Mouse (Mus musculus) right cerebral cortex, postnatal 14 days (tissue): ENCODE measurements around the gene Ap5s1.

Source experiments
- DNase-seq: peaks from one replicate; pipeline ENCODE4 v3.0.0; 2022

The Ap5s1 gene

DNA sequence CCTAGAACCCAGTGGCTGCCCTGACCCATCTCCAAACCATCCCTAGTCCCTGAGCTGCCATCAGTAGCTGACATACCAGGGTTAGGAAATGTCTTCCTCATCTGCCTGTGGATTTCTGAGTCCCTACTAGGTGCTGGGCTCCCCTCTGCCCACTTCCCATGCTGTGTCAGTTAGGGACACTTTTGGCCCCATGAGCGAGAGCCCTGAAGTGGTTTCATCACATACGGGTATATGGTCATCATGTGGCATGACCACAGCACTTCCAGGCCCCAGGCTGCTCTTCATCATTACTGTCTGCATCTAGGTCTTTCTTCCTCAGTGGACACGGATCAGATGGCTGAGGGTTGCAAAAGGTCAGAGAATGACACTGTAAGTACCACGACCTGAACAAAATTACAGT lies at the start of gene Ap5s1:
Gene Ap5s1 (plus strand): TSS at position 301 of the 400 bp plus-strand sequence.
- DNase-seq: no peak

DNA sequence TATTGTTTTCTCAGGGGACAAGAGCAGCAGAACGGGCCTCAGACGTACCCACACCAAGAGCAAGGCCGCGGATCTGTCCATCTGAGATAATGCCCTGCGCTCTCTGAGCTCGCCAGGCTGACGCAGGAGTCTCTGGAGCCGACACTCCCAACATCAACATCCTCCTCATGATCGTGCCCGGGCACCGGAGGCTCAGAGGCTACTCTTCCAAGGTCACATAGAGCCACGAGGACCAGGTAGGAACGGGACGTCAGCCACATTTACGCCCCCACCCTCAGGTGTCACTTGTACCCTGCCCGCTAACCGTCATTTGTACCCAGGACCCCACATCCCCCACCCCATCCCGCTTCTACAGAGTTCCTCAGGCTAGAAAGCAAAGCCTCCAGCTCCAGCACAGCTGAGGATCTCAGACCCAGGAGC lies 47.4 kb upstream of the Ap5s1 start:
- DNase-seq: no peak

DNA sequence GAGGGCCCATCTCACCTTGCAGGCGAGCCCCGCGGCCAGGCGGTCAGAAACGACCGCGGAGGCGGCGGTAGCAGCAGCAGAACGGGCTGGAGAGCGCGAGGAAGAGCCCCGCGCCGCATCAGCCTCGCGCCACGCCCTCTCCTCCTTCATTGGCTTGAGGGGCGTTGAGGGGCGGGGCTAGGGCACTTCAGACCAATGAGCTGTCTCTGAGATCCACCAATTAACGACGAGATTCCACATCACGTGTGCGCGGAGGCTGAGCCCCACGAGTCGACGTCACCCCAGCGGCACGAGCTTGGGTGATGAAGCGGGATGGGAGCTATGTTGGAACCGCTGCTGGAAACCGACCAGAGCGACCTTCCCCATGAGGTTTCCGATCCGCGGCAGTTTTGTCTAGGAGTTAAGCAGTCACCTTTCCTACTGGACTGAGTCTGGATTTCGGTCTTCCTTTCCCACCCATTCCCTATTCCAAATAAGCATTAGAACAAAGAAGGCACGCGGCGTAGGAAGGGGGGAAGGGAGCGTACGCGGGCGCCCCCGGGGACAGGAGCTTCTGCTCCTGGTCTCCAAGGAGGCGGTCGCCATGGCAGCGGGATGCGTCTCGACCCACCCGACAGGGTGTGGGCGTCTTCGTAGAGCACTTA lies 46.8 kb upstream of the Ap5s1 start, which contains the start of gene 1700037H04Rik:
Gene 1700037H04Rik (minus strand): TSS at position 144 of the 644 bp plus-strand sequence.
- DNase-seq: peak; percentile 97

DNA sequence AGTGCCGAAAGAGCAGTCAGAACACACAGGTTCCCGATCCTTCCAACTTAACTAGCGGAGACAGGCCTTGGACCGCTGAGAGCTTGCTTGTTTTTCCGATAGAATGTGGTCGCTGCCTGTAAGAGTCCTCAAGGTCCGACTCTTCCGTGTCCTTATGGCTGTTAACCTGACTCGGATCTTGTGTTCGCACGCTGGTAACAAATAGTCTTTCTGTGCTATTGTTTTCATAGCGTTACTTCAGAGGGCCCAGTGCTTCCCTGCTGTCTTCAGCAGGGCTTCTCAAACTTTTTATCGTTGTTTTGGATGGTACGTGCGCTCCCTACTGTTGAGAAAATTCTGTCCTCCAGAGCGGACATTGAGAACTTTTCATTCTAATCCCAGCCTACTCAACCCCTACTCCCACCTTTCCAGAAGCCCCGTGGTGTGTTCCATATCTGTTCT lies 46.2 kb upstream of the Ap5s1 start:
- no peak for DNase-seq

DNA sequence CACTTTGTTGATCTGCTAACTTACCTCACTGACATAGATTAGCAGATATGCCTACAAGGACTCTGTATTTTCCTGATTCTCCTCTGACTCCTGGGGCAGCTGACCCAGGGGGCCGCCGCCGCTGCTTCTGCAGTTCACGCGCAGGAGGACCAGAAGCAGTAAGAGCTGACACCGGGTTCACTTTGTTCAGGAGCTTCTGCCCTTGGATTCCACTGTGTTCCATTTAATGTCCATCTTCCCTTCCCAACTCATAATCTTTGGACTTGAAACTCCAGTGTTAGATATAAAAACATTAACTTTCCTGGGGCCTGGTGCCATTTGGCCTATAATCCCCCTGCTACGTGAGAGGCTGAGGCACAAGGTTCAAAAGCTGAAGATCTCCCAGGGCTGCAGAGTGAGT lies 43.0 kb upstream of the Ap5s1 start:
- no peak for DNase-seq

DNA sequence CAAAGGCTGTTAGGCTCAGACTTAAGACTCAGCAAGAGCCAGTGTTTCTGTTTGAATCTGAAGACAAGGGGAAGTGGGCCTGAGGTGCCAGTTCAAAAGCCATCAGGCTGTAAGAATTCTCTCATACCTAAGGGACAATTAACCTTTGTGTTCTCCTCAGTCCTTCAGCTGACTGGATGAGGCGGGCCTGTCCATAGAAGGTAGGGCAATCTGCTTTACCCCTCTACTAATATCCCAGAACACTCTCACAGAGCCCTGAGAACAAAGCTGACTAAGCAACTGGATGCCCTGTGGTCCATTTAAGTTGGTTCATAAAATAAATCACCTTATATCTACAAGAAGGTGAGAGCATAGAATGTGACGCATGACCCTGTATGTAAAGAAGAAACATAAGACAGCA lies 40.7 kb upstream of the Ap5s1 start:
- no peak for DNase-seq

DNA sequence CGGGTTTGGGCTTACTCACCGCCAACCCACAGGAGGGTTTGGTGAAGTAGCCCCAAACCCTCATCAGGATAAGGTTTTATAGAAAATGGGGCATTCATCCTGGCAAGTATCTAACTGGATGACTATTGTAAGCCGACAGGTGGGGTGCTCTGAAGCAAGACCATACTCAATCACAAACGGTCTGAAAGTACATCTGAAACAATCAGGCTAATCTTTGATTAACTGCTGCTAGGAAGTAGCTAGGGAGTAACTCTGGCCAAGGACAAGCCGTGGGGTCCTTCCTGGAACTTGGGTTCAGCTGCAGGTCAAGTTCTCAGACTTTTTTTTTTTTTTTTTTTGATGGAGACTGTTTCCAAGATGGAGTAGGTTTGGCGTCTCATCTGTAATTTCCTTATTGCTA lies 38.9 kb upstream of the Ap5s1 start:
- no peak for DNase-seq

DNA sequence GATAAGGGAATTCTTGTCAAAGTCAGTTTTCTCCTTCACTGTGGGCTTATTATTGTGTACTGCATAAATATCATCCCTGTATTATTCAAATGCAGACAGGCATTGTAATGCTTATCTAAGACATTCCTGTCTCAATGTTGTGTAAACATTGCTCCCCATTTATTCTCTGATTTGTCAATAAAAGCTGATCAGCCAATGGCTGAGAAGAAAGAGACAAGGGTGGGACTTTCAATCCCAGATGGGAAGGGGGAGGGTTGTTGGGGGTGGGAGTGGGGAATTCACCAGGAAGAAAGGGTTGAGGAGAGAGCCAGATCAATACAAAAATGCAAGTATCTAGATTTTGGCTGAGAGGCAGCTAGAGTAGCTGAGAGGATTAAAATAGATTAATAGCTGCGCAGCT lies 38.0 kb upstream of the Ap5s1 start:
- no peak for DNase-seq

DNA sequence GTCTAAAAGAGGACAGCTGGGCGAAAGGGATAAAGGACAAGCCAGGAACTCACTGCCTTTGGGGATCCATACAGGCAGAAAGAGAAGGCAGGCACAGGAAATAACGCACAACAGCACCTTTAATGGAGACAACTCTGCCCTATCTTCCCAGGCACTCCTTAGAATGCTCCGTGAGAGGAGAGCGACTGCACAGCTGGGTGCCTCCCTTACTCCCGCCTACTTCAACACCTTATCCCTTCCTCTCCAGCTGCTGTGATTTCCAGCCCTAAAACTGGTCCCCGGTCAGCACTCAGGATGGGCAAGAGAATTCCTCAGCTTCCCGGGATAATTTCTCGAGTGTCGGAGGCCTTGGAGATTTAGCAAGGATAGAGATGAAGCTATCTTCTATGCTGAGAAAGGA lies 35.9 kb upstream of the Ap5s1 start:
- no peak for DNase-seq

DNA sequence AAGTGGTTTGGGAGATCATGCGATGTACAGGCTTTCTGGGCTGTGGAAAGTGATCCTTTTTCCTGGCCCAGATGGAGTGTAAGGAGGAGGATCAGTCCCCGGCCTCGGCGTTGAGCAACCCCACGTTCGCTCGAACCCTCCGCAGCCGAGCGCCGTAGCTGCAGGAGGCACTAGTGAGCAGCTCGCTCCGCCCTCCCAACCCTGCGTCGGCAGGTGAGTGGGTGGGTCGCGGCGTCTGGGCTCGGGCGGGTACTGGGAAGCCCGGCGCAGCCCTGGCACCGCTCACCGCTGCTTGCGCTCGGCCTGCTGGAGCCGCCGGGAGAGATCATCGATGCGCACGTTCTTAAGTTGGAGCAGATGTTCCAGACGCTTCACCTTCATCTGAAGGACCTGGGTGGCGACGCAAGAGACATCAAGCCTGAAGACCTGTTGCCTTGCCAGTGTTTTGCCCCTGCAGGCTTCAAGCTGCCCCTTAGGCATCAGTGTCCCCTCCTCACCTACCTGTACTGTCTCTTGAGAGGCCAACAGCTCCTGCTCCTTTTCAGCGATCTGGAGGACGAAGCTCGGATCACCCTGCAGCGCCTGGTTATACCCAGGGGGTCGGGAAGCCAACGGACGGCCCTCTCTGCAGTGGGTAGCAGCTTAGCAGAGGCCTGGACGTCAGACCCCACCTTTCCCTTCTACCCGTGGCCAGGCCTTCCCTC lies 35.3 kb upstream of the Ap5s1 start:
- peak; percentile 72 for DNase-seq

DNA sequence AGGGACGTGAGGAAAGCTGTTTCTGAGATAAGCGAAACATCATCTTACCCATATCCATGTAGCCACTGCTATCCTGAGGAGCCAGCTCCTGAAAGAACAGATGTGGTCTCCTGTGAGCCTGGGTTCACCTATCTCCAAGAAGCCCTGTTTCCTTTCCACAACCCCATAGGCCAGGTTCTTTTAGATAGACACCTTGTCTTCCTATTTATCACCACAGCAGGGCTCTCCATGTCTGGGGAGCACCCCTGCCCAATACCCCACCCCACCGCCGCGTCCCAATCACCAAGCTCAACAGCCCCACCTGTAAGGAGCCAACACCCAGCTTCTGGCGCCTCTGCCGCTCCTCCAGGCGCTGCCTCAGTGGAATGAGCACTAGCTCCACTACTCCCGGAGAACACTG lies 34.6 kb upstream of the Ap5s1 start:
- DNase-seq: no peak

DNA sequence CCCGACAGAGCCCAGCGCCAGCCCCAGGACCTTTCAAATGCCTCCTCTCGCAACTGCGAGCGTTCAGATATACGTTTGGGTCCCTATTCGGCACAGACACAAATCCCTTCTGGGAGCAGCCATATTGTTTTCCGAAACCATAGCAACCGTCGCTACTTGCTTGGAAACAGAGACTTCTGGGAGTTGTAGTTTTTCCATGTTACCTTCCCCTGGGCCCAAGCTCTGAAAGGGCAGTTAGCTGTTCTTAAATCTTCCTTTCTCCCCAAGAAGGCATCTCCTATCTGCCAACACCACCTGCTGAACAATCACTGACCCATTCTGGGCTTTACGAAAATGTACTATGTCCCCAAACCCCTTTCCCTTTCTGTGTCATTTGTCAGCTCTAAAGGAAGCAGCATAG lies 32.2 kb upstream of the Ap5s1 start:
- peak; percentile 34 for DNase-seq

DNA sequence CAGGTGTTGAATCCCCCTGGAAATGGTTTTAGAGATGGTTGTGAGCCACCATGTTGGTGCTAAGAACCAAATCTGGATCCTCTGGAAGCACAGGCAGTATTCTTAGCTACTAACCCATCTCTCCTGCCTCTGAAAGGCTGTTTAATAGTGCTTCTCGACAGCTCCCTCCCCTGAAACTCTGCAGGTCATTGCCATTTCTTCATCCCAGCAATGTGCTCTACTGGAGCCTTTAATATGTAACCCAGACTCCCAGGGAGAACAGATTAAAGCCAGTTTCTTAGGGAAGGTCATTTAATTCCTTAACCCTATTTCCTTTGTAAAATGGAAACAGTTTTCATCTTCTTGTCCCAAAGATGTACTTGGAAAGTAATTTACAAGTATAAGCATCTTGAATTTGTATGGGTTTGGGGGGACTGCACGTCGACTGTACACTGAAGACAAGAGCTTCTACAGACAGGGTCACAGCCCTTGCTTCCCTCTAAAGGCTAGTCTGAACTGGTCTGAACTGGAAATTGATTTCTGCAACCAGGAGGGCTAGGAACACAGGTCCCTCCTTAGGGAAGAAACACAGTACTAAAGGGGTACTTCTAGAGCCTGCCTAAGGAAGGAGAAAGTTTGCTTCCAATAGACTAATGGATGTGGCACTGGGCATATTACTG lies 31.5 kb upstream of the Ap5s1 start:
- no peak for DNase-seq

DNA sequence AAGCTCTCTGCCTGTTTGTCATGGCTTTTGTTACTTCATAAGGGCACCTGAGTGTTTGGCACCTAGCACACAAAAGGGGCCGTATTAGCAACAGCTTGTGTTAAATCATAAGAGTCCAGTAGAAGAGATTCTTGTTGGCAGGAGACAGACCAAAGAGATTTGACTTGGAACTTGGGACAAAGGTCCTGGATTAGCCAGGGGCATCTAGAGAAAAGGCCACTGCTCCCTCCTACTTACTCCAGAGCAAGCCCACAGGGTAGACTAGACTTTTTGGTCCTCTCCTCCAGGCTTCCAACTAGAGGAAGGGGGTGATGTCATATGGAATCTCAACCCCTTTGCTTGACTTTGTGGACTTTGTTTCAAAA lies 31.0 kb upstream of the Ap5s1 start:
- DNase-seq: no peak

DNA sequence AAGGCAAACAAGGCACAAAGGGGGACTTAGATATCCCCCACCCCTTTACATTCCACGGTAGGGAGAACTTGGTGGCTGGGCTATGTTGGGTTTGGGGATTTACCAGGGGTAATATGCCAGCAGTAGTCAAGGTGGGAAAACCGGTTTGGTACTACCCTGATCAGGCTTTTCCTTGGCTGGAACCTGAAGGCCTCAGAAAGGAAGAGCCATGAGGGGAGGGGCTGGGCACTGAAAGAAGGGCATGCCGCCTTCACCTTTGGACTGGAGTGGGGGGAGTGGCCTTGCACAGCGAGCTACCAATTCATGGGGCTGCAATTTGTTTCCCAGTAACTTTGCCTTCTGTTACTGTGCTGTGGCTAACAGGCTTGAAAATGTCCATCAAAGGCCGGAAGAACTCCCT lies 30.4 kb upstream of the Ap5s1 start:
- DNase-seq: no peak

DNA sequence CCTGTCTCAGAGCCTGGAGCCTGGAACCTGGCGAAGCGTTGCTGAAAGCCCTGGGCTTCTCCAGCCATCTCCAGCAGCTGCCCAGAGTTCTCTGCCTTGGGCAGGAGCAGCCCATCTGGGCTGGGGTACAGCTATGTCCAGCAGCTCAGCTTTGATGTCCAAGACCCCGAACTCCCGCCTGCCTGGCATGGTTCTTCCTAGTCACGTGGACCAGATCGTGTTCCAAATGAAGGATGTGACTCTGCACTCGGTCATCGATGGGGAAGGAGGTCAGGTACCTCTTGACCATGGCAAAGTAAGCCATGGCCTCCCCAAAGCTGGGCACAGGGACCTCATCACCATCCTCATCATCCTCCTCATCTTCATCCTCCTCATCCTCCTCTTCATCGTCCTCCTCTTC lies 28.9 kb upstream of the Ap5s1 start:
- no peak for DNase-seq

DNA sequence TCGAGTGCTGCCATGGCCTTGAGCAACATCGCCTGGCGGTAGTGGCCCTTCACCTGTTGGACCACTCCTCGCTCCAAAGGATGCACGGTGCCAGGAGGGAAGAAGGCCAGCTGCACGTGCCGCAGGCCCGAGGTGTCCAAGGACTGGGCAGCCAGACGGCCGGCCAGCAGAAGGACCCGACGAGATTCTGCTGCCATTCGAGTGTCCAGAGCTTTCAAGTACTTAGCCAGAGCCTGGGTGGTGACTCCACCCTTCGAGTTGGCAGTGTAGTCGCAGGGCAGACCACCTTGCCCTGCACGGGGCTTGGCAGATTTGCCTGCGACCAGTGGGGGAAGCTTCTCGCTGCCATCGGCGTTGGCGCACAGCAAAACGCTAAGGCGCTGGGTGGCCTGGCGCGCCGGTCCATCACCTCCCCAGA lies 28.0 kb upstream of the Ap5s1 start:
- no peak for DNase-seq

DNA sequence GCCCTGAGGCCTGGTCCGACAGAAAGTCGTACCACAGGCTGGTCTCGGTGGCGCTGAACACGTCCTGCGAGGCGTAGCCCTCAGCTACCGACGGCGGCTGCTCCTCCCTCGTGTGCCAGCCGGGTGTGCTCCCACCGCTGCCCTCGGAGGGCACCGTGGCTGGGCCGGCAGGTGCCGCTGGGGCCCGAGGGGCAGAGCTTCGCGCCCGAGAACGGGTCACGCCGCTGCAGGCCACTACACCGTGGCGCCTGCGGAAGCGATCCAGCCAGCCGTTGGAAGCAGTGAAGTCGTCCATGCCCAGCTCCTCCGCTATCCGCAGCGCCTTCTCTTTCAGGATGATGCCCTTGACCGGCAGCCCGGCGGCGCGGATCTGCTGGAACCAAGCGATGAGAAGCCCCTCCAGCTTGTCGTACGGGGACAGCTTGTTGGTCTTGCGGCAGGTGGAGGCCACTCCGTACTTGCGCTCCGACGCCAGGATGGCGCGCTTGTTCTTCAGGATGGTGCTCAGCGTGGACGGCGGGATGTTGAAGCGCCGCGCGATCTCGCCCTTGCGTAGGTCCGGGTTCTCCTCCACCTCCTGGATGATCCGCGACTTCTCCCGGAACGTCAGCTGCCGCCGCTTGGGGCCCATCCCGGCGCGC lies 27.5 kb upstream of the Ap5s1 start:
- peak; percentile 80 for DNase-seq

DNA sequence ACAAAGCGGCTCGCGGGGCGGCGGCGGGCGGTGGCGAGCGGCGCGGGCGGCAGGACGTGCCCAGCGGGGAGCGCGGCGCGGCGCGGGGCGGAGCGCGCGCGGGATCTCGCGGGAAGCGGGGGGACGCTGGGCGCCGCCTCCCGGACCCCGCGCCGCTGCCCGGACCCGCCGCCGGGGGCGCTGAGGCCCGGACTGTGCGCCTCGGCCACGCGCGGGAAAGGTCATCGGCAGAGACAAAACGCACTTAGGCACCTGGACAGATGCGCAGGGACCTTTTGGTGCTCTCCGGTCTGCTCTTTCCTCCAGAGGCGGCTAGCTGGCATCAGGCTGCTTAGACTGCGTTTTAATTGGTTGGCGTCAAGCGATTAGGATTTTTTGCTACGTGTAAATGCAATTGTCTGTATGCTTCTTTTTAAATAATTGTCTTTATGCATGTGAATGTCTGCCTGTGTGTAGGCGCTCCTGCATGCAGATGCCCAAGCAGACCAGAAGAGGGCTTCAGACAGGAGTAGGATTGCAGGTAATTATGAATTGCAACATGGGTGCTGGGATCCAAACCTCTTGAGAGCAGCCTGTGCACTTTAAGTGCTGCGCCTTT lies 26.8 kb upstream of the Ap5s1 start, which contains the start of gene Cenpb:
Gene Cenpb (minus strand): TSS at position 78 of the 598 bp plus-strand sequence.
- peak; percentile 86 for DNase-seq

DNA sequence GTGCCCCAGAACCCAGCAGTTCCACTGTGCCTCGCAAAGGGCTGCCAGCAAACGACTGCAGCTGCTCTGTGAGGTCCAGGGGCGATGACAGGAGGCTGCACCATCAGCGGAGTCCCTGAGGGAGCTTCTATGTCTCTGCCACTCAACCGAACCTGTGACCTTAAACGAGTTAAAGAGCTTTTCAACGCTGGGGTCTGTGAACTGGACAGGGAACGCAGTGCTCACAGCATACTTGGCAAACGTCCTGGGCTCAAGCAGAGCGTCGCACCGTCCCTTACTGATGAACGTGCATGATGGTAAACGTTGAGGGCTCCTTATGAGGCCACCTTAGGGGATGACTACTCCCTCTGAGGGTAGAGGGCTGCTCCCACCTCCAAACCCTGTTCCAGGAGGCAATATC lies 20.5 kb upstream of the Ap5s1 start:
- DNase-seq: no peak

DNA sequence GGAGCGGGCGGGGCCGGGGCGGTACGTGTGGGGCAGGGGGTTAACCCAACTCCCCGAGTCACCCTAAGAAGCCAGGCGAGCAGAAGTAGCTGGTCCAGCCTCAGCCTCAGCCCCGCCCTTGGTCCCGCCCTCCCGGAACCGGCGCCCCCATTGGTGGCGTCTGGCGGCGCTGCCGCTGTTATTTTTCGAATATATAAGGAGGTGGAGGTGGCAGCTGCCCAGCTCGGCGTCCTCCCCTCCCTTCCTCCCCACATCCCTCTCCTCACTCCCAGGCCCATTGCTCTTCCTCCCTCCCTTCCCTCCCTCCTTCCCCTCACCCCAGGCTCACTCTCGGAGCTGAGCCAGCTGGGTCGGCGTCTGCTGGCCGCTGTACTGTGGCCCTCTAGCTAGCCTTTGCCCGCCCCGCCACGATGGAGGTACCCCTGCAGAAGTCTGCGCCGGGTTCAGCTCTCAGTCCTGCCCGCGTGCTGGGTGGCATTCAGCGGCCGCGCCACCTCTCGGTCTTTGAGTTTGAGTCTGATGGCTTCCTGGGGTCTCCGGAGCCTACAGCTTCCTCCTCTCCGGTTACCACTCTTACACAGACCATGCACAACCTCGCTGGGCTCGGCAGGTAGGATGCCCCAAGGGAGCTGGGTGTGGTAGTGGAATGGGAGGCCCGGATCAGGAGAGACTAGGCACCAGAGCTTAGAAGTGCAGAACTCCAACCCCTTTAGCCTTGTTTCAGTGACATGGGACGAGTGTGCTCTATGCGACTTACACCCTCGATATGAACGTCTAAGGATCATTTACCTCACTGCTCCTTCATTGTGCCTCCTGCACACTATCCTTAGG lies 19.9 kb upstream of the Ap5s1 start, which contains the start of the genes Cdc25b and Spef1:
Gene Cdc25b (plus strand): TSS at position 179 of the 831 bp plus-strand sequence.
Gene Spef1 (minus strand): TSS at position 512 of the 831 bp plus-strand sequence.
- DNase-seq: peak; percentile 80

DNA sequence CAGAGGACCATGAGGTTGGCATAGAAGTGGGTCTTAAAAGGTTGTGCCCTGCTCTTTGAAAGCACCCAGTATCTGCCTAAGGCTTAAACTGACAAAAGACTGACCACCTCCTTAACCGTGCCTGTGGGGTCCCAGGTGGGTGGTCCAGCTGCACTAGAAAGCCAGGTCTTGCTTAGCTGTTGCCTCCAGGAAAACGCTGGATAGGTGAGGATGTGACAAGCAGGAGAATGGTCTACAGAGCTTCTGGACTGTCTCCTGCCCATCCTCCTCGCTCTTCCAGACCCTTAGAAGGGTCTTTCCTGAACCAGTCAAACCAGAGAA lies 19.3 kb upstream of the Ap5s1 start:
- DNase-seq: no peak
